Mouse (Mus musculus) stomach, embryonic 14.5 days (tissue): ENCODE measurements at regions not wholly inside any gene's neighbourhood (a gene's known extent, or its start where the extent isn't known, plus 50 kb on each side); places are given as distances from the start of the nearest gene placed in this dataset.

Source experiments
- ATAC-seq: fragments of 200-750 bp; cut with Nextera tagmentation; 2 replicates; pipeline ENCODE4 v1.8.0; 2017; ENCODE audit warnings: low read depth, moderate TSS enrichment; ENCODE audit not compliant: insufficient number of reproducible peaks, insufficient read depth, low FRiP score
- H3K27ac ChIP-seq: fragments of 300-500 bp; sonication (generic); 2 replicates; pipeline ENCODE4 v1.5.1; 2014; ENCODE audit warnings: mild to moderate bottlenecking, low read length, moderate library complexity, mixed read lengths
- H3K27me3 ChIP-seq: fragments of 300-500 bp; sonication (generic); 2 replicates; pipeline ENCODE4 v1.6.1; 2014; ENCODE audit warnings: low read length, control low read depth, mixed read lengths; ENCODE audit not compliant: control insufficient read depth, insufficient read depth
- H3K36me3 ChIP-seq: fragments of 300-500 bp; sonication (generic); 2 replicates; pipeline ENCODE4 v1.6.1; 2014; ENCODE audit warnings: mild to moderate bottlenecking, control low read depth, low read length, moderate library complexity, mixed read lengths; ENCODE audit not compliant: control insufficient read depth, insufficient read depth
- H3K4me1 ChIP-seq: fragments of 300-500 bp; sonication (generic); 2 replicates; pipeline ENCODE4 v1.6.1; 2014; ENCODE audit warnings: low read length, control low read depth, mixed read lengths; ENCODE audit not compliant: control insufficient read depth, insufficient read depth
- H3K4me2 ChIP-seq: fragments of 300-500 bp; sonication (generic); replicated peaks from 2 replicates; pipeline ENCODE4 v1.6.1; 2014; ENCODE audit warnings: low read depth, low read length, control low read depth
- H3K4me3 ChIP-seq: fragments of 300-500 bp; sonication (generic); 2 replicates; pipeline ENCODE4 v1.5.1; 2014; ENCODE audit warnings: low read depth, low read length, control low read depth
- H3K9ac ChIP-seq: fragments of 300-500 bp; sonication (generic); replicated peaks from 2 replicates; pipeline ENCODE4 v1.6.1; 2014; ENCODE audit warnings: low read depth, mild to moderate bottlenecking, control low read depth, low read length, moderate library complexity, mixed read lengths
- H3K9me3 ChIP-seq: fragments of 300-500 bp; sonication (generic); 2 replicates; pipeline ENCODE4 v1.6.1; 2016; ENCODE audit warnings: low read depth, low read length, control low read depth; ENCODE audit not compliant: control insufficient read depth
- WGBS: fragments of 180-500 bp; shearing (Covaris S2); extraction: QIAGEN DNeasy Blood & Tissue Kit; methylation state at CpG from one replicate; pipeline ENCODE4 v1.1.7; 2014; 5-methylcytosine and 5-hydroxymethylcytosine counted together

GRCm38 (mm10) chr4:31877389-31877788 is 86.5 kb upstream of the Map3k7 start:
- WGBS, result 42% methylated on average over 3 of the region's 3 CpGs
- H3K9ac ChIP-seq, result no peak overlapping the region
- no peaks in the 10 kb centered on the region for H3K36me3 ChIP-seq
- H3K27me3 ChIP-seq, result no peaks in the 10 kb centered on the region
- H3K4me1 ChIP-seq, result no peaks in the 10 kb centered on the region
- no peaks in the 10 kb centered on the region for H3K9me3 ChIP-seq
- H3K27ac ChIP-seq, result no peak overlapping the region
- no peak for ATAC-seq
- H3K4me3 ChIP-seq, result no peak overlapping the region
- H3K4me2 ChIP-seq, result no peak overlapping the region

- H3K4me3 ChIP-seq, result no peak overlapping the region
- no peaks in the 10 kb centered on the region for H3K27me3 ChIP-seq
- no peaks in the 10 kb centered on the region for H3K4me1 ChIP-seq
- 53% methylated on average over 10 of the region's 10 CpGs for WGBS
- H3K36me3 ChIP-seq, result no peaks in the 10 kb centered on the region
- H3K9ac ChIP-seq, result no peak overlapping the region
- no peak for ATAC-seq
- H3K9me3 ChIP-seq, result no peaks in the 10 kb centered on the region
- H3K27ac ChIP-seq, result no peak overlapping the region
- no peak overlapping the region for H3K4me2 ChIP-seq
These were observed 85.3 kb upstream of the Map3k7 start for GRCm38 (mm10) chr4:31878493-31879191.

GRCm38 (mm10) chr4:31879192-31879585 is 84.7 kb upstream of the Map3k7 start:
- Histone ChIP-seq H3K9me3 (no peaks in the 10 kb centered on the region), H3K9ac (no peak overlapping the region), H3K4me2 (no peak overlapping the region), H3K27me3 (no peaks in the 10 kb centered on the region), H3K27ac (no peak overlapping the region), H3K36me3 (no peaks in the 10 kb centered on the region), H3K4me3 (no peak overlapping the region), H3K4me1 (no peaks in the 10 kb centered on the region)
- ATAC-seq, result no peak
- WGBS, result 49% methylated on average over 5 of the region's 5 CpGs

GRCm38 (mm10) chr4:31880213-31880612 is 83.7 kb upstream of the Map3k7 start:
- Histone ChIP-seq H3K4me1 (no peaks in the 10 kb centered on the region), H3K9ac (no peak overlapping the region), H3K4me2 (no peak overlapping the region), H3K36me3 (no peaks in the 10 kb centered on the region), H3K27me3 (no peaks in the 10 kb centered on the region), H3K4me3 (no peak overlapping the region), H3K9me3 (no peaks in the 10 kb centered on the region), H3K27ac (no peak overlapping the region)
- WGBS, result 77% methylated on average over 7 of the region's 7 CpGs
- ATAC-seq, result no peak

- WGBS, result 67% methylated on average over 3 of the region's 3 CpGs
- Histone ChIP-seq H3K4me3 (no peak overlapping the region), H3K36me3 (no peaks in the 10 kb centered on the region), H3K4me1 (no peaks in the 10 kb centered on the region), H3K4me2 (no peak overlapping the region), H3K27me3 (no peaks in the 10 kb centered on the region), H3K27ac (no peak overlapping the region), H3K9me3 (no peaks in the 10 kb centered on the region), H3K9ac (no peak overlapping the region)
- no peak for ATAC-seq
These were observed 74.2 kb upstream of the Map3k7 start for GRCm38 (mm10) chr4:31889673-31890072.

- H3K9ac ChIP-seq, result no peak overlapping the region
- H3K4me1 ChIP-seq, result no peaks in the 10 kb centered on the region
- H3K4me3 ChIP-seq, result no peak overlapping the region
- no peaks in the 10 kb centered on the region for H3K9me3 ChIP-seq
- H3K27ac ChIP-seq, result no peak overlapping the region
- no peaks in the 10 kb centered on the region for H3K36me3 ChIP-seq
- ATAC-seq, result no peak
- whole genome bisulfite sequencing, result 53% methylated on average over 8 of the region's 8 CpGs
- no peaks in the 10 kb centered on the region for H3K27me3 ChIP-seq
- no peak overlapping the region for H3K4me2 ChIP-seq
These were observed 54.7 kb upstream of the Map3k7 start for GRCm38 (mm10) chr4:31909086-31909673.
